In the genomic region with DNA sequence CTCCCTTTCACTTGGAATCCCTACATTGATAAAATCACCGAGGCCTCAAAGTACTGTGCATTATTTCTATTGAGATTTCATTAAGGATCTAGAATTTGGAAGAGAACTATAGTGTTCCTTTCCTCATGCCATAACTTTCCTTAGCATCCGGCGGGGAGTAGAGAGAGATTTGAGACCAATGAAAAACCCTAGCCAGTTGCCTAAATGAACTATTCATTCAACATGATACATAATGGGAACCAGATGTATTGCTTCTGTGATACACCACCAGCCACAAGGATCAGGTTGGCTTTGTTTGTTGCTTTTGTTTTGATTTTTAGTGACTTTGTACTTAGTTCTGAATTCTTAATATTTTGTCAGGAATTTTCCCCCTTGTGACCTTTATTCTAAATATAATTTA, we compare ENCODE assay signal across 32 mouse cellular contexts. TPM values are rescaled to one million over a fixed set of nuclear protein-coding genes. Genes with fewer than 3 reads are reported as not detected.
A peak's percentile ranks its signal among the peaks of the same experiment; 100 is the strongest.
DNase-seq lines count a peak whose midpoint lies in the region; ATAC-seq lines count a peak whose summit lies in the region.
"Had no signal": no experiment of that assay in that cellular context is flagged by ENCODE, and none has a peak within 500 bp of the region (broad histone marks: within the 10 kb centered on the region; RNA-seq: fewer than 3 reads in every experiment).

No protein-coding gene starts in this region.

- H3K27ac ChIP-seq in embryonic facial prominence, embryonic 10.5 days (replicated peaks), result peak overlapping the region; percentile 52; the same call in 1 of the 2 replicates
- H3K27ac ChIP-seq in limb, embryonic 15.5 days, result 0 out of 2 replicates have a peak overlapping the region, but pooled peaks have one; percentile 7
- H3K27ac ChIP-seq: embryonic facial prominence, embryonic 13.5 days; forebrain, embryonic 10.5 days; forebrain, embryonic 13.5 days; gastrocnemius, adult 2 months; heart, embryonic 10.5 days; heart, embryonic 13.5 days; hindbrain, embryonic 14.5 days; hindbrain, postnatal 0 days had no signal

- no peak overlapping the region for H3K4me3 ChIP-seq in embryonic facial prominence, embryonic 10.5 days
- no peak overlapping the region for H3K4me3 ChIP-seq in limb, embryonic 15.5 days
- H3K4me3 ChIP-seq: embryonic facial prominence, embryonic 13.5 days; forebrain, embryonic 10.5 days; forebrain, embryonic 13.5 days; gastrocnemius, adult 2 months; heart, embryonic 10.5 days; heart, embryonic 13.5 days had no signal

- WGBS in embryonic facial prominence, embryonic 10.5 days, result 52% methylated on average over 3 of the region's 3 CpGs
- WGBS in limb, embryonic 15.5 days, result 42% methylated on average over 3 of the region's 3 CpGs

- H3K36me3 ChIP-seq in embryonic facial prominence, embryonic 10.5 days (replicated peaks), result no peaks in the 10 kb centered on the region
- H3K36me3 ChIP-seq in limb, embryonic 15.5 days, result no peaks in the 10 kb centered on the region
- H3K36me3 ChIP-seq: embryonic facial prominence, embryonic 13.5 days; forebrain, embryonic 10.5 days; G1E; heart, embryonic 10.5 days; heart, embryonic 13.5 days had no signal

- ATAC-seq in limb, embryonic 15.5 days (ENCODE audit: insufficient number of reproducible peaks, low FRiP score, low TSS enrichment, low read depth), result no peak
- ATAC-seq: activated CD4-positive, CD25-positive, alpha-beta regulatory T cell, adult 4 months; forebrain, embryonic 13.5 days; forebrain, embryonic 16.5 days; hindbrain, postnatal 0 days; intestine, postnatal 0 days had no signal

- H3K9me3 ChIP-seq in embryonic facial prominence, embryonic 10.5 days, result no peaks in the 10 kb centered on the region
- H3K9me3 ChIP-seq in limb, embryonic 15.5 days, result no peaks in the 10 kb centered on the region
- H3K9me3 ChIP-seq: embryonic facial prominence, embryonic 13.5 days; forebrain, embryonic 10.5 days; forebrain, embryonic 13.5 days; G1E; heart, embryonic 10.5 days; heart, embryonic 13.5 days had no signal

- no peak overlapping the region for H3K9ac ChIP-seq in limb, embryonic 15.5 days
- H3K9ac ChIP-seq: embryonic facial prominence, embryonic 13.5 days; forebrain, embryonic 13.5 days; heart, embryonic 13.5 days; hindbrain, embryonic 14.5 days had no signal

- DNase-seq in embryo, embryonic 10 days (ENCODE audit: low spot score), result peak; percentile 21
- no peak for DNase-seq in embryo, embryonic 9.5 days (ENCODE audit: extremely low spot score)
- DNase-seq in embryonic facial prominence, embryonic 10.5 days (ENCODE audit: low spot score), result no peak
- DNase-seq in forelimb bud, embryonic 11.5 days (ENCODE audit: low read depth, low spot score), result peak; percentile 1
- no peak for DNase-seq in gastrocnemius, adult 8-10 months (ENCODE audit: low spot score in 2 of 2)
- DNase-seq in kidney, adult 9 months, result no peak
- DNase-seq in heart, adult 9 months (ENCODE audit: low spot score in 2 of 2), result no peak
- DNase-seq: adrenal gland, postnatal 14 days; B cell, adult 2 months; cerebellum, adult 11 months; cerebellum, adult 2 months; cerebellum, adult 9-11 months; cerebellum, postnatal 36 days; gastrocnemius, adult 2 months; gastrocnemius, postnatal 25 days; heart, adult 18-20 months; heart, postnatal 14 days; heart, postnatal 4 days; kidney, adult 2 months had no signal

- H3K4me2 ChIP-seq in limb, embryonic 15.5 days, result no peak overlapping the region
- H3K4me2 ChIP-seq: embryonic facial prominence, embryonic 13.5 days; forebrain, embryonic 13.5 days; heart, embryonic 13.5 days; hindbrain, embryonic 14.5 days had no signal

- H3K4me1 ChIP-seq in embryonic facial prominence, embryonic 10.5 days, result no peaks in the 10 kb centered on the region
- no peaks in the 10 kb centered on the region for H3K4me1 ChIP-seq in limb, embryonic 15.5 days
- H3K4me1 ChIP-seq: embryonic facial prominence, embryonic 13.5 days; forebrain, embryonic 10.5 days; forebrain, embryonic 13.5 days; heart, embryonic 10.5 days; heart, embryonic 13.5 days had no signal

- H3K27me3 ChIP-seq in embryonic facial prominence, embryonic 10.5 days (replicated peaks; ENCODE audit: low read depth, poor library complexity, severe bottlenecking), result no peaks in the 10 kb centered on the region
- H3K27me3 ChIP-seq in limb, embryonic 15.5 days, result no peaks in the 10 kb centered on the region
- H3K27me3 ChIP-seq: CH12.LX; embryonic facial prominence, embryonic 13.5 days; forebrain, embryonic 13.5 days; heart, embryonic 13.5 days had no signal

RNA-seq across cellular contexts. Expression of a gene that starts 37.1 kb away (rescaled TPM):
- 3.1 and 3.6 TPM in 2 replicates for polyA plus RNA-seq in embryonic facial prominence, embryonic 10.5 days (2016; fragmentation: Nextera tagmentation; extraction: Ambion mirVana)
- polyA plus RNA-seq in limb, embryonic 15.5 days (2015; fragmentation: Nextera tagmentation; extraction: Ambion mirVana), result 76.7 and 88.1 TPM in 2 replicates
- total RNA-seq in gastrocnemius, adult 8-10 months (2022), result 1 to 10 TPM; 1.0 to 3.2 (median 2.3) TPM
- total RNA-seq: CH12.LX, G1E had no signal
- polyA plus RNA-seq: activated CD4-positive, CD25-positive, alpha-beta regulatory T cell, adult 4 months; G1E had no signal

Comparison
In these comparisons a context has a peak if more than half of its experiments do, and no peak if none do; other contexts are left out.
1. DNase-seq: peak in embryo, embryonic 10 days (single experiment) and forelimb bud, embryonic 11.5 days (single experiment); none in embryo, embryonic 9.5 days (single experiment), embryonic facial prominence, embryonic 10.5 days (single experiment), gastrocnemius, adult 8-10 months (0 of 2), kidney, adult 9 months (single experiment) and heart, adult 9 months (0 of 2).
2. RNA of a gene that starts 37.1 kb away (polyA plus RNA-seq): 76.7 to 88.1 TPM in limb, embryonic 15.5 days; 3.1 to 3.6 TPM in embryonic facial prominence, embryonic 10.5 days; every median in the first group is over 10 times any median in the second.